23 mouse cellular contexts compared by ENCODE assay signal in genomic region chr4:119663409-119664095, GRCm38 (mm10). TPM values are rescaled to one million over a fixed set of nuclear protein-coding genes. Genes with fewer than 3 reads are reported as not detected.
A peak's percentile ranks its signal among the peaks of the same experiment; 100 is the strongest.
DNase-seq lines count a peak whose midpoint lies in the region; ATAC-seq and TF ChIP-seq lines count a peak whose summit lies in the region.
"Had no signal": no experiment of that assay in that cellular context is flagged by ENCODE, and none has a peak within 500 bp of the region (broad histone marks: within the 10 kb centered on the region; RNA-seq: fewer than 3 reads in every experiment).

No protein-coding gene starts in this region.

- 0 out of 2 replicates have a peak, but pooled peaks have one; percentile 2 for ATAC-seq in frontal cortex, adult (ENCODE audit: low TSS enrichment)
- no peak for ATAC-seq in heart, embryonic 15.5 days (replicated peaks; ENCODE audit: insufficient number of reproducible peaks, insufficient read depth, low FRiP score, low read depth)
- no peak for ATAC-seq in forebrain, embryonic 16.5 days
- ATAC-seq: inflammation-experienced regulatory T-cells, adult 6 months had no signal

- no peaks in the 10 kb centered on the region for H3K9me3 ChIP-seq in heart, embryonic 15.5 days (replicated peaks)
- no peaks in the 10 kb centered on the region for H3K9me3 ChIP-seq in forebrain, embryonic 16.5 days (ENCODE audit: control insufficient read depth, low read length)
- H3K9me3 ChIP-seq: embryonic facial prominence, embryonic 13.5 days; hindbrain, embryonic 12.5 days; limb, embryonic 15.5 days had no signal

- WGBS in heart, embryonic 15.5 days, result 91% methylated on average over 14 of the region's 14 CpGs
- 94% methylated on average over 14 of the region's 14 CpGs for WGBS in forebrain, embryonic 16.5 days

- no peaks in the 10 kb centered on the region for H3K27me3 ChIP-seq in heart, embryonic 15.5 days
- H3K27me3 ChIP-seq in myocyte (ENCODE audit: control insufficient read depth, insufficient read depth, insufficient read length), result peaks cover 3% of the 10 kb centered on the region
- H3K27me3 ChIP-seq in forebrain, embryonic 16.5 days (replicated peaks; ENCODE audit: control insufficient read depth, insufficient read depth, low read length), result no peaks in the 10 kb centered on the region
- H3K27me3 ChIP-seq: embryonic facial prominence, embryonic 13.5 days; hindbrain, embryonic 12.5 days; limb, embryonic 15.5 days had no signal

- DNase-seq in frontal cortex, postnatal 10 days (ENCODE audit: low spot score in 2 of 2), result no peak
- DNase-seq in heart, postnatal 4 days, result no peak
- no peak for DNase-seq in retina, embryonic 14.5 days (ENCODE audit: low spot score)
- DNase-seq: cerebellum, adult 8-10 months; gastrocnemius, postnatal 25 days; kidney, adult 9 months; kidney, postnatal 36 days; lung, adult 18-20 months; midbrain, embryonic 14.5 days; thymus, postnatal 25 days had no signal

- 0 out of 2 replicates have a peak overlapping the region, but pooled peaks have one; percentile 91 for H3K27ac ChIP-seq in heart, embryonic 15.5 days
- peak overlapping the region; percentile 62 for H3K27ac ChIP-seq in bone marrow macrophage, adult 2 months (ENCODE audit: insufficient read depth, low read depth, low read length)
- no peak overlapping the region for H3K27ac ChIP-seq in forebrain, embryonic 16.5 days (ENCODE audit: low read length)
- H3K27ac ChIP-seq: embryonic facial prominence, embryonic 13.5 days; hindbrain, embryonic 12.5 days; limb, embryonic 15.5 days had no signal

- H3K4me2 ChIP-seq in heart, embryonic 15.5 days, result no peak overlapping the region
- H3K4me2 ChIP-seq in myocyte (ENCODE audit: low read depth), result peak overlapping the region; percentile 48
- no peak overlapping the region for H3K4me2 ChIP-seq in forebrain, embryonic 16.5 days (ENCODE audit: low read length)
- H3K4me2 ChIP-seq: embryonic facial prominence, embryonic 13.5 days; hindbrain, embryonic 12.5 days; limb, embryonic 15.5 days had no signal

- no peak for TF ChIP-seq CTCF in bone marrow macrophage, adult 2 months (IDR thresholded peaks at IDR 0.05; ENCODE audit: low read depth, low read length)

- H3K4me1 ChIP-seq in heart, embryonic 15.5 days (replicated peaks), result peaks cover 38% of the 10 kb centered on the region
- peaks cover 25% of the 10 kb centered on the region for H3K4me1 ChIP-seq in bone marrow macrophage, adult 2 months (ENCODE audit: control insufficient read depth, insufficient read depth, low read length)
- peaks cover 3% of the 10 kb centered on the region; the same call in 1 of the 2 replicates for H3K4me1 ChIP-seq in forebrain, embryonic 16.5 days (replicated peaks; ENCODE audit: control insufficient read depth, insufficient read depth, low read length)
- H3K4me1 ChIP-seq: embryonic facial prominence, embryonic 13.5 days; hindbrain, embryonic 12.5 days; limb, embryonic 15.5 days had no signal

- H3K9ac ChIP-seq in heart, embryonic 15.5 days, result no peak overlapping the region
- H3K9ac ChIP-seq in forebrain, embryonic 16.5 days (replicated peaks; ENCODE audit: low read depth, low read length), result no peak overlapping the region
- H3K9ac ChIP-seq: embryonic facial prominence, embryonic 13.5 days; hindbrain, embryonic 12.5 days; limb, embryonic 15.5 days had no signal

- H3K36me3 ChIP-seq in heart, embryonic 15.5 days, result no peaks in the 10 kb centered on the region
- no peaks in the 10 kb centered on the region for H3K36me3 ChIP-seq in myocyte (ENCODE audit: control insufficient read depth, insufficient read depth)
- no peaks in the 10 kb centered on the region for H3K36me3 ChIP-seq in forebrain, embryonic 16.5 days (ENCODE audit: control insufficient read depth, insufficient read depth)
- H3K36me3 ChIP-seq: embryonic facial prominence, embryonic 13.5 days; hindbrain, embryonic 12.5 days; limb, embryonic 15.5 days had no signal

- no peaks in the 10 kb centered on the region for H3K79me2 ChIP-seq in myocyte (ENCODE audit: control insufficient read depth, insufficient read depth)

- no peak overlapping the region for H3K4me3 ChIP-seq in heart, embryonic 15.5 days
- no peak overlapping the region for H3K4me3 ChIP-seq in bone marrow macrophage, adult 2 months (ENCODE audit: insufficient read depth, low read length)
- no peak overlapping the region for H3K4me3 ChIP-seq in myocyte
- no peak overlapping the region for H3K4me3 ChIP-seq in forebrain, embryonic 16.5 days (replicated peaks; ENCODE audit: low read length)
- H3K4me3 ChIP-seq: embryonic facial prominence, embryonic 13.5 days; hindbrain, embryonic 12.5 days; limb, embryonic 15.5 days had no signal

- no peak for TF ChIP-seq POLR2A in bone marrow macrophage, adult 2 months (IDR thresholded peaks at IDR 0.05; ENCODE audit: borderline replicate concordance, low read depth, low read length)
- TF ChIP-seq POLR2A in myocyte (IDR thresholded peaks at IDR 0.05; ENCODE audit: insufficient read length, low read depth), result no peak

- no peak overlapping the region for H3ac ChIP-seq in myocyte (ENCODE audit: control insufficient read depth, insufficient read length)

TF ChIP-seq in myocyte, 11 proteins besides CTCF, POLR2A, EP300 and RAD21:
- TF ChIP-seq TCF12 (IDR thresholded peaks at IDR 0.05; ENCODE audit: insufficient read depth, poor library complexity, severe bottlenecking) (no peak), REST (IDR thresholded peaks at IDR 0.05; ENCODE audit: insufficient read depth, insufficient read length) (no peak), CEBPB (IDR thresholded peaks at IDR 0.05; ENCODE audit: insufficient read depth, poor library complexity, severe bottlenecking) (no peak), MYOD1 (IDR thresholded peaks at IDR 0.05; ENCODE audit: control insufficient read depth in 1 of 3, insufficient read length in 2 of 3, low read depth in 2 of 3) (no peak), SRF (IDR thresholded peaks at IDR 0.05; ENCODE audit: control insufficient read depth, insufficient read length, low read depth) (no peak), MAX (IDR thresholded peaks at IDR 0.05; ENCODE audit: low read depth) (no peak)
TF ChIP-seq in myocyte: peak in this region for 0.

RNA-seq across cellular contexts. Expression of gene Guca2b, which starts 4.8 kb away (rescaled TPM):
- not detected in 2 replicates for polyA plus RNA-seq in heart, embryonic 15.5 days (2015; fragmentation: Nextera tagmentation; extraction: Ambion mirVana)
- under 1 TPM in 1 of 2 experiments, not detected in 1; 0.79 TPM for total RNA-seq in heart, postnatal 4 days (2021)
- not detected in 2 replicates for polyA plus RNA-seq in bone marrow macrophage, adult 2 months (2012; ENCODE audit: insufficient read depth, insufficient read length, missing spikeins)
- not detected for polyA plus RNA-seq in myocyte (2012; fragmentation: generic; extraction: Trizol)
- polyA plus RNA-seq in forebrain, embryonic 16.5 days (2015; fragmentation: Nextera tagmentation; extraction: Ambion mirVana), result not detected in 2 replicates
- total RNA-seq: adrenal gland, postnatal 14 days; gastrocnemius, postnatal 25 days; layer of hippocampus, postnatal 10 days; left cerebral cortex, postnatal 14 days had no signal
- polyA plus RNA-seq: cortical plate, adult 2 months; embryonic facial prominence, embryonic 13.5 days; hindbrain, embryonic 12.5 days; inflammation-experienced regulatory T-cells, adult 6 months; limb, embryonic 15.5 days; midbrain, embryonic 14.5 days had no signal

RNA-seq across cellular contexts. Expression of gene Guca2a, which starts 26.0 kb away (rescaled TPM):
- polyA plus RNA-seq in heart, embryonic 15.5 days (2015; fragmentation: Nextera tagmentation; extraction: Ambion mirVana), result not detected in 2 replicates
- not detected for total RNA-seq in heart, postnatal 4 days (2021)
- polyA plus RNA-seq in bone marrow macrophage, adult 2 months (2012; ENCODE audit: insufficient read depth, insufficient read length, missing spikeins), result not detected in 2 replicates
- polyA plus RNA-seq in myocyte (2012; fragmentation: generic; extraction: Trizol), result not detected
- not detected in 2 replicates for polyA plus RNA-seq in forebrain, embryonic 16.5 days (2015; fragmentation: Nextera tagmentation; extraction: Ambion mirVana)
- total RNA-seq: adrenal gland, postnatal 14 days; gastrocnemius, postnatal 25 days; layer of hippocampus, postnatal 10 days; left cerebral cortex, postnatal 14 days had no signal
- polyA plus RNA-seq: cortical plate, adult 2 months; embryonic facial prominence, embryonic 13.5 days; hindbrain, embryonic 12.5 days; inflammation-experienced regulatory T-cells, adult 6 months; limb, embryonic 15.5 days; midbrain, embryonic 14.5 days had no signal
